Mouse (Mus musculus) adrenal gland, postnatal 4 days (tissue): ENCODE data around the gene Cmtm3. TPM values are rescaled to one million over a fixed set of nuclear protein-coding genes. Genes with fewer than 3 reads are reported as not detected.
"Not testable (repeated sequence)": the region's sequence is repeated elsewhere in the genome, so short reads cannot be mapped to it uniquely, and the experiment has no call there.

Experiments used
- DNase-seq, 2 experiments: peaks; one replicate each; pipeline ENCODE4 v3.0.0; 2021 to 2022; ENCODE audit warnings: low spot score in 2 of 2, mixed read lengths in 2 of 2
- long read RNA-seq, 2 experiments: library from polyadenylated mRNA; stranded (forward); transcript quantifications; one replicate each; pipeline ENCODE4 v2.0.0; 2021
- total RNA-seq, 2 experiments: library from RNA; stranded (reverse); gene quantifications; 2 replicates each; pipeline ENCODE4 v1.2.3; 2021

The Cmtm3 gene
- 100 to 1,000 TPM; 104 to 105 TPM for total RNA-seq
- long read RNA-seq, experiment 1, transcript Cmtm3-201 (5 exons, 1,616 nt) = major isoform, 20 of 37 reads
- long read RNA-seq, experiment 1, partial matches to known transcripts = 2 of 37 reads
- long read RNA-seq, experiment 1, other reads (novel, unspliced or antisense) = 15 of 37 reads
- long read RNA-seq, experiment 2, transcript Cmtm3-201 (5 exons, 1,616 nt) = major isoform, 53 of 94 reads
- long read RNA-seq, experiment 2, partial matches to known transcripts = 22 of 94 reads
- long read RNA-seq, experiment 2, other reads (novel, unspliced or antisense) = 16 of 94 reads

GRCm38 (mm10) chr8:104339229-104339982 lies at the start of gene Cmtm3:
Gene Cmtm3, plus strand, starts transcription at chr8:104339410.
- no peak for DNase-seq

- not testable (repeated sequence) for DNase-seq
Measured at GRCm38 (mm10) chr8:104293081-104293480, 46.1 kb upstream of the Cmtm3 start, which contains the start of gene Cmtm2a. Gene Cmtm2a, minus strand, starts transcription at chr8:104293181.

GRCm38 (mm10) chr8:104294396-104294795 lies 44.8 kb upstream of the Cmtm3 start:
- no peak for DNase-seq

GRCm38 (mm10) chr8:104301577-104301976 lies 37.6 kb upstream of the Cmtm3 start:
- DNase-seq = not testable (repeated sequence)

GRCm38 (mm10) chr8:104302536-104302935 lies 36.7 kb upstream of the Cmtm3 start:
- DNase-seq = not testable (repeated sequence)

- no peak for DNase-seq
Measured at GRCm38 (mm10) chr8:104304962-104305361, 34.2 kb upstream of the Cmtm3 start.

- not testable (repeated sequence) for DNase-seq
Measured at GRCm38 (mm10) chr8:104308341-104308740, 30.9 kb upstream of the Cmtm3 start.

GRCm38 (mm10) chr8:104309441-104310155 lies 29.6 kb upstream of the Cmtm3 start, which contains the start of the genes Gm45711 and Cmtm1:
Gene Gm45711, minus strand, starts transcription at chr8:104310081.
Gene Cmtm1, minus strand, starts transcription at chr8:104310145.
- DNase-seq = peak in 1 of 2 experiments; percentile 48

GRCm38 (mm10) chr8:104312023-104312422 lies 27.2 kb upstream of the Cmtm3 start:
- not testable (repeated sequence) for DNase-seq

GRCm38 (mm10) chr8:104313311-104313710 lies 25.9 kb upstream of the Cmtm3 start:
- DNase-seq = no peak

GRCm38 (mm10) chr8:104321267-104321666 lies 17.9 kb upstream of the Cmtm3 start, which contains the start of gene Gm11020:
Gene Gm11020, plus strand, starts transcription at chr8:104321567.
- not testable (repeated sequence) for DNase-seq

- not testable (repeated sequence) for DNase-seq
Measured at GRCm38 (mm10) chr8:104321930-104322329, 17.3 kb upstream of the Cmtm3 start, which contains the start of gene Cmtm2b. Gene Cmtm2b, plus strand, starts transcription at chr8:104322230.

GRCm38 (mm10) chr8:104332665-104333631 lies 6.3 kb upstream of the Cmtm3 start:
- DNase-seq = no peak

- no peak for DNase-seq
Measured at GRCm38 (mm10) chr8:104333786-104334185, 5.4 kb upstream of the Cmtm3 start.

GRCm38 (mm10) chr8:104334196-104334595 lies 5.0 kb upstream of the Cmtm3 start:
- no peak for DNase-seq

GRCm38 (mm10) chr8:104336806-104337205 lies 2.4 kb upstream of the Cmtm3 start:
- DNase-seq = no peak

GRCm38 (mm10) chr8:104337890-104338289 lies 1.3 kb upstream of the Cmtm3 start:
- DNase-seq = no peak

GRCm38 (mm10) chr8:104339983-104340232 lies 698 bp downstream of the Cmtm3 start:
- DNase-seq = no peak

GRCm38 (mm10) chr8:104340233-104341105 lies 1.3 kb downstream of the Cmtm3 start:
- peak; percentile 61 to 70 for DNase-seq
